10 mouse cellular contexts compared by ENCODE assay signal in genomic region chr6:49211596-49211995, GRCm38 (mm10). TPM values are rescaled to one million over a fixed set of nuclear protein-coding genes. Genes with fewer than 3 reads are reported as not detected.
A peak's percentile ranks its signal among the peaks of the same experiment; 100 is the strongest.
DNase-seq lines count a peak whose midpoint lies in the region; ATAC-seq lines count a peak whose summit lies in the region.
"Had no signal": no experiment of that assay in that cellular context is flagged by ENCODE, and none has a peak within 500 bp of the region (broad histone marks: within the 10 kb centered on the region; RNA-seq: fewer than 3 reads in every experiment).

No protein-coding gene starts in this region.

- H3K36me3 ChIP-seq in kidney, embryonic 15.5 days: peaks cover 11% of the 10 kb centered on the region
- peaks cover 8% of the 10 kb centered on the region; the same call in 1 of the 2 replicates for H3K36me3 ChIP-seq in embryonic facial prominence, embryonic 15.5 days
- peaks cover 3% of the 10 kb centered on the region for H3K36me3 ChIP-seq in intestine, embryonic 14.5 days (ENCODE audit: control insufficient read depth, insufficient read depth, low read length)
- H3K36me3 ChIP-seq in midbrain, embryonic 14.5 days (ENCODE audit: control insufficient read depth, insufficient read depth, low read length): peaks cover 5% of the 10 kb centered on the region

- peaks cover 53% of the 10 kb centered on the region for H3K4me1 ChIP-seq in kidney, embryonic 15.5 days
- H3K4me1 ChIP-seq in embryonic facial prominence, embryonic 15.5 days: peaks cover 48% of the 10 kb centered on the region
- H3K4me1 ChIP-seq in intestine, embryonic 14.5 days (replicated peaks; ENCODE audit: control insufficient read depth, insufficient read depth, low read length): peaks cover 32% of the 10 kb centered on the region
- H3K4me1 ChIP-seq in midbrain, embryonic 14.5 days (ENCODE audit: control insufficient read depth, insufficient read depth, low read length): peaks cover 29% of the 10 kb centered on the region

- 40% methylated on average over 5 of the region's 5 CpGs for WGBS in kidney, embryonic 15.5 days
- WGBS in embryonic facial prominence, embryonic 15.5 days: 10% methylated on average over 5 of the region's 5 CpGs
- 26% methylated on average over 5 of the region's 5 CpGs for WGBS in intestine, embryonic 14.5 days
- 19% methylated on average over 5 of the region's 5 CpGs for WGBS in midbrain, embryonic 14.5 days

- H3K9me3 ChIP-seq in kidney, embryonic 15.5 days (replicated peaks): no peaks in the 10 kb centered on the region
- H3K9me3 ChIP-seq in embryonic facial prominence, embryonic 15.5 days (replicated peaks): no peaks in the 10 kb centered on the region
- no peaks in the 10 kb centered on the region for H3K9me3 ChIP-seq in intestine, embryonic 14.5 days (ENCODE audit: control insufficient read depth, low read length)
- H3K9me3 ChIP-seq in midbrain, embryonic 14.5 days (ENCODE audit: control insufficient read depth, low read length): no peaks in the 10 kb centered on the region

- no peak overlapping the region for H3K4me3 ChIP-seq in kidney, embryonic 15.5 days (replicated peaks)
- no peak overlapping the region for H3K4me3 ChIP-seq in embryonic facial prominence, embryonic 15.5 days (replicated peaks)
- peak overlapping the region; percentile 4 for H3K4me3 ChIP-seq in intestine, embryonic 14.5 days (ENCODE audit: low read depth, low read length)
- H3K4me3 ChIP-seq in midbrain, embryonic 14.5 days (replicated peaks; ENCODE audit: low read depth, low read length): 0 out of 2 replicates have a peak overlapping the region, but pooled peaks have one; percentile 7

- H3K4me2 ChIP-seq in kidney, embryonic 15.5 days: peak overlapping the region; percentile 57; the same call in 1 of the 2 replicates
- peak overlapping the region; percentile 17; the same call in 1 of the 2 replicates for H3K4me2 ChIP-seq in embryonic facial prominence, embryonic 15.5 days (replicated peaks)
- H3K4me2 ChIP-seq in intestine, embryonic 14.5 days (ENCODE audit: low read length): peak overlapping the region; percentile 86
- peak overlapping the region; percentile 50 for H3K4me2 ChIP-seq in midbrain, embryonic 14.5 days (ENCODE audit: low read length)

- ATAC-seq in kidney, embryonic 15.5 days (replicated peaks; ENCODE audit: low FRiP score): no peak
- ATAC-seq in embryonic facial prominence, embryonic 15.5 days (ENCODE audit: insufficient number of reproducible peaks, low FRiP score, low TSS enrichment, low read depth): no peak
- no peak for ATAC-seq in intestine, embryonic 14.5 days (replicated peaks; ENCODE audit: low FRiP score, low TSS enrichment, low read depth)
- ATAC-seq in midbrain, embryonic 14.5 days (ENCODE audit: low FRiP score, low TSS enrichment): no peak

- no peak overlapping the region for H3K9ac ChIP-seq in kidney, embryonic 15.5 days
- H3K9ac ChIP-seq in embryonic facial prominence, embryonic 15.5 days: no peak overlapping the region
- 0 out of 2 replicates have a peak overlapping the region, but pooled peaks have one; percentile 20 for H3K9ac ChIP-seq in intestine, embryonic 14.5 days (ENCODE audit: low read length)
- H3K9ac ChIP-seq in midbrain, embryonic 14.5 days (replicated peaks; ENCODE audit: low read length): no peak overlapping the region

- H3K27me3 ChIP-seq in kidney, embryonic 15.5 days: no peaks in the 10 kb centered on the region
- no peaks in the 10 kb centered on the region for H3K27me3 ChIP-seq in embryonic facial prominence, embryonic 15.5 days
- H3K27me3 ChIP-seq in intestine, embryonic 14.5 days (replicated peaks; ENCODE audit: control insufficient read depth, insufficient read depth, low read length): no peaks in the 10 kb centered on the region
- H3K27me3 ChIP-seq in midbrain, embryonic 14.5 days (ENCODE audit: control insufficient read depth, insufficient read depth, low read length): no peaks in the 10 kb centered on the region

- peak overlapping the region; percentile 88; the same call in 1 of the 2 replicates for H3K27ac ChIP-seq in kidney, embryonic 15.5 days
- H3K27ac ChIP-seq in embryonic facial prominence, embryonic 15.5 days (replicated peaks): peak overlapping the region; percentile 40; the same call in 1 of the 2 replicates
- H3K27ac ChIP-seq in intestine, embryonic 14.5 days (ENCODE audit: low read depth): peak overlapping the region; percentile 18; the same call in 1 of the 2 replicates
- no peak overlapping the region for H3K27ac ChIP-seq in midbrain, embryonic 14.5 days (replicated peaks; ENCODE audit: low read depth, low read length)

- no peak for DNase-seq in kidney, postnatal 36 days
- DNase-seq in intestine, embryonic 14.5 days (ENCODE audit: low spot score): no peak
- no peak for DNase-seq in midbrain, embryonic 14.5 days
- DNase-seq in right cerebral cortex, postnatal 4 days: no peak
- DNase-seq in right cerebral cortex, adult 18-20 months: no peak
- DNase-seq in left cerebral cortex, adult 8-10 months (ENCODE audit: low spot score in 2 of 2): no peak
- DNase-seq: cerebellum, adult 11-12 months; kidney, adult 18-20 months had no signal

RNA-seq across cellular contexts. Expression of gene Igf2bp3, which starts 3.2 kb away (rescaled TPM):
- 46.2 and 49.7 TPM in 2 replicates for polyA plus RNA-seq in kidney, embryonic 15.5 days (2015; fragmentation: Nextera tagmentation; extraction: Ambion mirVana)
- polyA plus RNA-seq in embryonic facial prominence, embryonic 15.5 days (2015; fragmentation: Nextera tagmentation; extraction: Ambion mirVana): 46.1 and 48.8 TPM in 2 replicates
- polyA plus RNA-seq in intestine, embryonic 14.5 days (2014; fragmentation: Nextera tagmentation; extraction: Ambion mirVana): 105 and 111 TPM in 2 replicates
- polyA plus RNA-seq in midbrain, embryonic 14.5 days (2014; fragmentation: Nextera tagmentation; extraction: Ambion mirVana): 24.7 and 39.2 TPM in 2 replicates
- total RNA-seq in left cerebral cortex, adult 8-10 months (2022): not detected

RNA-seq across cellular contexts. Expression of gene Tra2a, which starts 52.2 kb away (rescaled TPM):
- polyA plus RNA-seq in kidney, embryonic 15.5 days (2015; fragmentation: Nextera tagmentation; extraction: Ambion mirVana): 122 and 130 TPM in 2 replicates
- 99.6 and 104 TPM in 2 replicates for polyA plus RNA-seq in embryonic facial prominence, embryonic 15.5 days (2015; fragmentation: Nextera tagmentation; extraction: Ambion mirVana)
- polyA plus RNA-seq in intestine, embryonic 14.5 days (2014; fragmentation: Nextera tagmentation; extraction: Ambion mirVana): 45.6 and 45.9 TPM in 2 replicates
- 58.0 and 105 TPM in 2 replicates for polyA plus RNA-seq in midbrain, embryonic 14.5 days (2014; fragmentation: Nextera tagmentation; extraction: Ambion mirVana)
- 10 to 100 TPM; 45.2 to 57.3 (median 55.6) TPM for total RNA-seq in left cerebral cortex, adult 8-10 months (2022)

Comparison
In these comparisons a context has a peak if more than half of its experiments do, and no peak if none do; other contexts are left out.
1. H3K4me2 ChIP-seq: peak in every context shown above with its lines; median percentile 86 in intestine, embryonic 14.5 days; 57 in kidney, embryonic 15.5 days; 50 in midbrain, embryonic 14.5 days; 17 in embryonic facial prominence, embryonic 15.5 days.
2. H3K4me3 ChIP-seq: peak in intestine, embryonic 14.5 days (single experiment) and midbrain, embryonic 14.5 days (single experiment); none in kidney, embryonic 15.5 days (single experiment) and embryonic facial prominence, embryonic 15.5 days (single experiment).